Mouse (Mus musculus) liver, adult 2 months (tissue): ENCODE results near the gene Atp2c2.

Experiments
- CTCF ChIP-seq: fragments of 200-500 bp; IDR thresholded peaks from 2 replicates; pipeline ENCODE4 v1.5.1; 2011; ENCODE audit warnings: low read depth, low read length, control low read depth
- POLR2A ChIP-seq: fragments of 200-500 bp; IDR thresholded peaks from 2 replicates; pipeline ENCODE4 v1.6.1; 2011; ENCODE audit warnings: low read length, control low read depth; ENCODE audit not compliant: insufficient read depth; ENCODE audit errors: extremely low read depth

- TF ChIP-seq CTCF, result no peak
- TF ChIP-seq POLR2A, result peak; percentile 91
Measured at GRCm38 (mm10) chr8:119778263-119778662, 78.5 kb downstream of the Atp2c2 start, which contains the start of gene Tldc1.
